Mouse (Mus musculus): ENCODE results near the gene Coro7.
A peak's percentile ranks its signal among the peaks of the same experiment; 100 is the strongest.

Coro7 gene

DNA sequence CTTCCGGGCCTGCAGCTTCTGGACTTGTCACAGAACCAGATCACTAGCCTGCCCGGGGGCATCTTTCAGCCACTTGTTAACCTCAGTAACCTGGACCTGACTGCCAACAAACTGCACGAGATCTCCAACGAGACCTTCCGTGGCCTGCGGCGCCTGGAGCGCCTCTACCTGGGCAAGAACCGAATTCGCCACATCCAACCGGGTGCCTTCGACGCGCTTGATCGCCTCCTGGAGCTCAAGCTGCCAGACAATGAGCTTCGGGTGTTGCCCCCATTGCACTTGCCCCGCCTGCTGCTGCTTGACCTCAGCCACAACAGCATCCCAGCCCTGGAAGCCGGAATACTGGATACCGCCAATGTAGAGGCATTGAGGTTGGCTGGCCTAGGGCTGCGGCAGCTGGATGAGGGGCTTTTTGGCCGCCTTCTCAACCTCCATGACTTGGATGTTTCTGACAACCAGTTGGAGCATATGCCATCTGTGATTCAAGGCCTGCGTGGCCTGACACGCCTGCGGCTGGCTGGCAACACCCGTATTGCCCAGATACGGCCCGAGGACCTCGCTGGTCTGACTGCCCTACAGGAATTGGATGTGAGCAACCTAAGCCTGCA lies 31.1 kb downstream of the Coro7 start:
- DNase-seq (ENCODE audit: low spot score): no peak

DNA sequence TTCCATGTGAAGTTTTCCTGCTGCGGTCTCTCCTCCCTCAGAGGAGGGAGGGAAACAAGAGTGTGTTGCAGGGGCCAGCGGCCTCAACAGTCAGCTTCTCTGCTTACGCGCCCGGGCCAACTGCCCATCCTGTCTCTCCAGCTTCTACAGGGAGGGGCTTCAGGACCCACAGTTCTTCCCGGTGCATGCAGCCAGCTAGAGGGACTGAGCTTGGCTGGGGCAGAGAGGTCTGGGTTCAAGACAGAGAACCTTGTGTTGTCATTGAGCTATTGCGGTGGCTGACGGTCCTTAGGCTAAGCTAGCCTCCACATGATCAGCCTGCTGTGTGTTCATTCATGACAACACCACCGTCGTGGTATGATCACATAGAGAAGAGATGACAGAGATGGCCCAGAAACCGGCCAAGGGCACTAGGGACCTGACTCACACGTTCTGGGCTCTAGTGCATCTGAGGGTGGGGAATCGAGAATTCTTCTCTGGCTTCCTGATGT lies 31.9 kb downstream of the Coro7 start:
- DNase-seq (ENCODE audit: low spot score): peak; percentile 59

DNA sequence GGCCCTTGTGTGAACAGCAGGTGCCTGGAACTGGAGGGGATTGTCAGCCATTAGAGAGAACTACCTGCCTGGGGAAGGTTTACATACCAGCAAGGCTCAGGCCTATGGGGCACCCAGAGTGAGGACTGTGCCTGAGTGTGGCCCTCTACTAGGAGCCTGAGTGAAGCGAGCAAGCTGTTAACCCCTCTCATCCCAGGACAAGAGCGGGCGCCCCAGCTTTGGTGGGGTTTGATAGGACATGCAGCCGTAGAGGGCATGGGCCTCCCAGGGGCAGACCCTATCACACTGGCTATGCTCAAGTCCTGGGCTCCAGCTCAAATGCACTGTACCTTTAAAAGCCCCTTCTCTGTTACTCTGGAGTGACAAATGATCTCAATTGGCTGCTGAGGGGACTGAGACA lies 32.7 kb downstream of the Coro7 start:
- DNase-seq (ENCODE audit: low spot score): no peak

DNA sequence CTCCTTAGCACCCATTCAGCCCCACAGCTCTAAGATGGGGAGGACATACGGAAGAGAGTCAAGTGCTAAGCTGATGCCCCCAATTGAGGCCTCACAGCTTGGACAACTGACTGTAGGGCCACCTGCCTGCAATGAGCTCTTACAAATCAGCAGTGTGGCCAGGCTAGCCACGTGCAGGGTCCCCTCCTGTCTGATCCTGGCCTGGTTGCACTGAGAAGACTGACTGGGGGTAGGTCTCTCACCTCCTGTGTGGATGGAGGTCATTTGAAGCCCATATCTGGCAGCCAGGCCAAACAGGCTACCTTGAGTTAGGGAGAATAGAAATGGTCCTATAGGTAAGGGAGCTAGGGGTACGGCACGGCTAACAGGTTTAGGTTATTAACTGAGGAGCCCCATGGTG lies 33.7 kb downstream of the Coro7 start:
- no peak for DNase-seq (ENCODE audit: low spot score)

DNA sequence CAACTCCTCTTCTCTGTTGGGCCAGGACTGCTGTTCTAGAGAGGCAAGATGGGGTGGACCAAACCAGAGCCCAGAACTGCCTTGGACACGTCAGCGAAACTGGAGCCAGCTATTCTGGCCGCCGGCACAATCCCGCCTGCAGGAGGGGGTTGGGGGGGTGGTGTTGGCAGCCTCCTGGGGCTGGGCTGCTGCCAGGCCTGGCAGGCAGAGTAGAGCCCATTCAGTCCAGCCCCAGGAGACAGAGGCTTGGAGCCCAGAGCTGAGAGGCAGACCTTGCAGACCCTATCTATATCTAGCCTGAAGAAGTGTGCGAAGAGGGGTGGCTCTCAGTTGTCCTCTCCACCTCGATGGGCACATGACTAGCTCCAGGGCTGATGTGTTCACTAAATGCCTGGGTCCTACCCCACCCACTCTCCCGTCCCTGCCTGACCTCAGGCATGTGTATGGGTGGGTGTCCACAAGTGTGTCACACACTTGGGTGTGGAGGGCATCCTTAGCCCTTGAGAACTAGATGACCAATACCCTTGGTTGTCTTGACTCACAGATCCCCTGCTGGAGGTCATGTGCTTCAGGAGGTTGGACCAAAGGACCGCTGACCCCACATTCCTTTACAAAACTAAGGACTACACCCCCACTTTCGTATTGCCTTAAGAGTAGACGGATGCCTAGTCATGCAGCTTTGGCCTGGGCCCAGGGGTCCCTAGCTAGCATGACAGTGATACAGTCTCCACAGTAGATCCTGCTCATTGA lies 35.7 kb downstream of the Coro7 start:
- peak; percentile 76 for DNase-seq (ENCODE audit: low spot score)

DNA sequence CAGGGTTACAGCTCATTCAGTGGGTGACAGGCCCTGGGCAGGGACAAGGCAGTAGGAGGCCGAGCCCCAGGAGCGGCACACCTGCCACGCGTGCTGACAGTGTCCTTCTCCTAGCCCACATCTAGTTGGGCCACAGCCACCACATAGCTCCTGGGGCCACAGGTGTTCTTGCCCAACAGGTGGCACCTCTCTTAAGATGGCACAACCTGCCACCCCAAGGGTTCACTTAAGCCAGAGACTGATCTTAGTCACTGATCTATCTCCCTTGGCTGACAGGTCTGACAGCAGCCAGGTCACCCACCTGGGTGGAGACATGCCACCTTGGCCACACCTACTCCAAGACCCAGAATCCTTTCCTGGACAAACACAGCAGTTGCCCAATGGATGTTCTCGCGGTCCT lies 36.6 kb downstream of the Coro7 start:
- DNase-seq (ENCODE audit: low spot score): no peak

DNA sequence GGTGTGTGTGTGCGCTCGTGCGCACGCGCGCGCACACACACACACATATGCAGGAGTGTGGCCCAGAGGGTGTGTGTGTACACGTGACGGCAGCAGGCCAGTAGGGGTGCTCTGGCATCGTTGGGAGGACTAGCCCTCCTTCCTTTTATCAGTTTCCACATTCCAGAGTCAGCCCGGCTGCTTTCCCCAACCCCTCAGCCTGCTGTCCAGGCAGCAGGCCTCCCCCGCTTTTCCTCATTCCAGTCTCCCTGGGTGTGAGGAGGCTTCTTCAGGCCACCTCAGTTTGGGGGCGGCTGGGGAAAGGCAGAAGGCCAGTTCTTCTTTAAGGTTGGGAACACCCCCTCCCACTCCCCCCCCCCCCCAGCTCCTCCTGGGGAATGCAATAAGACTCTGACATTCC lies 37.4 kb downstream of the Coro7 start:
- DNase-seq (ENCODE audit: low spot score): peak; percentile 81

DNA sequence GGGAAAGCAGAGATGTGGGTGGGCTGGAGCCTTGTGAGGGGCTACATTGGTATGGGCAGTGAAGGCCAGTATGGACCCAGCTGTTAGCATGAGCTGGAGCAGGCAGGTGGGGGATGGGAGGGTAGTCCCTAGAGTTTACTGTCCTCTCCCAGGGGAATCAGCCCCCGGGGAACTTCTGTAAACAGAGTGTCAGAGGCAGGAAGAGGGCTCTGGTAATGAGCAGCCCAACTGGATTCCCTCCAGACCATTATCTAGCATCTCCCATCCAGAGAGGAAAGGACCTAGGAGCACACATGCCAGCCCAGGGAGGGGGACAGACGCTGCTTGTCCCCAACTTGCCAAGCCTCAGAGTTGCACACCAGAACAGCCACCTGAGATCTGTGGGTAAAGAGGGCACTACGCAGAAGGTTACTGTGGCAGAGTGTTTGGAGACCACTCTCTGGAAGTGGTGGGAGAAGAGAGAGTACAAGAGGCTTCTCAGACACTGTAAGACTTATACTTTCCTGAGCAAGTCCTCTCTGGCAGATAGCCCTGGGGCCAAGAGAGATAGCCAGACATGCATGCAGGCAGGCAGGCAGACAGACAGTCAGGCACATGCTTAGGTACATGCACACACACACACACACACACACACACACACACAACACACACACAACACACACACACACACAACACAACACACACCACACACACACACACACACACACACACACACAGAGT lies 38.3 kb downstream of the Coro7 start:
- DNase-seq (ENCODE audit: low spot score): no peak

DNA sequence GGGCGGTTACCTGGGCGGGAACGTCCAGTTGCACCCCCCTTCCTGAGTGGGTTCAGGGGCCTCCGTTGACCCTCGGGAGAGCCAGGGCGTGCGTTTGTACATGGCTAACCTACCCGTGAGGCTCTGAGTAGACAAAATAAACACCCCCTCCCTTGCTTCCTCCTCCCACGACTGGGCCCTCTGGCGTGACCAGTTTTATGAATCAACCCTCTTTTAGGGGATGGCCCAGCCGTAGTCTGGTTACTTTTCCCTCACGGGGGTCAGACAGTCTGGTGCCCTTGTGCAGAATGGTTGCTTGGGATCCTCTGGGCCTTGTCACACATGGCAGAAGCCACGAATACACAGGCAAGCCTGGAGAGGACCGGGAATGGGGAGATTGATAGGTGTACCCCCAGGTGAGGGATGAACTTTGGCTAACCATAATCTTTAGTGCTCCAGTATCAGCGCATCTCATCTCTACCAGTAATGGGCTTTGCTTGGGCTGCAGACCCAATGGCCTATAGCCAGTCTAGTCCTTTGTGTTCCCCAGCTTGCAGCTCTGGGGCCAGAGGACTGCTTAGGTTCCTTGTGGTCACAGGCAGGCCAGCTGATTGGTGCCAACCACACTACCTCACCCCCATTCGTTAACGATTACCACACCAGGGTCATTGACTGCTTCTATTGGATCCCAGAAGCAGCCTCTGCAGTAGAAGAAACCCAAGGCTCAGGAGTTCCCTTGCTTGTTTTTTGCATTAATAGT lies 39.1 kb downstream of the Coro7 start:
- peak; percentile 64 for DNase-seq (ENCODE audit: low spot score)

DNA sequence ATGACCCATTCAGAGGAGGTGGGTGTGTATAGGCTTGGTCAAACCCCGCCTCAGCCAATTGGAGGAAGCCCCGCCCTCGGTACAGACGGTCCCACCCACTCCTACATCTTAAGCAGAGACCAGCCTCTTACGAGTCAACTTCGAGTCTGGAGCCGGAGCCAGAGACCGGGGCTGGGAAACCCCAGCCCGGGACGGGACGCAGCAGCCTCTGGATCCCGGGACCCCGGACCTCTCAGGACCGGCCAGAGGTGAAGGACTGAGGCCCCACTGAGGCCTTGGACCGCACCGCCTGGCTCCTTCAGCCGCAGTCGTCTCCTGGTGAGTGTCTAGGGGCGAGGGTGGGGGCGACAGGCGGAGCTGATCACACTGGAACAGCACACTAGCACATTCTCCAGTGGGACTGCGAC lies 39.7 kb downstream of the Coro7 start, which contains the start of the genes Vasn and Dnaja3:
TSS of gene Vasn (plus strand) at position 111 of the 407 bp plus-strand sequence.
TSS of gene Dnaja3 (plus strand) at position 159 of the 407 bp plus-strand sequence.
- DNase-seq (ENCODE audit: low spot score): peak; percentile 93

DNA sequence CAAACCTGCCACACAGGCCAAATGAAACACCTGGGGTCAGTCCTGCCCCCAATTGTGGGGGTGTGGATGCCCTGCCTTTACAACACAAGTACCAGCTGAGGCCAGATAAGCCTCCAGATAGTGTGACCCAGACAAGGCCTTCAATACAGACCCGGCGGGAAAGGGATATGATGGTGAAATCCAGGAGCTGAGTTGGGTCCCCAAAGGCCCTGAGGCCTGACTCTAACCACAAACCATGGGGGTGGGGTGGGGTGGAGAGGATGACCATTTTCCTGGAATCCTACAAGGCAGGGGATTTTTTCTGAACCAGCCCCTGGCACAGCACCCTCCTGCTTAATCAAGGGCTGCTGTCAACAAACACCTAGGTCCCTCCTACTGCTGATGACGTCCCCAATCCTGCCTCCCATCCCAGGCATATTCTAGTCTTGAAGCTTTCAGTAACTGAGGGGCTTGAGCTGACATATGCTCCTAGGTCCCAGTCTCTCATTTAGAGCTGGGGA lies 40.6 kb downstream of the Coro7 start:
- no peak for DNase-seq (ENCODE audit: low spot score)

DNA sequence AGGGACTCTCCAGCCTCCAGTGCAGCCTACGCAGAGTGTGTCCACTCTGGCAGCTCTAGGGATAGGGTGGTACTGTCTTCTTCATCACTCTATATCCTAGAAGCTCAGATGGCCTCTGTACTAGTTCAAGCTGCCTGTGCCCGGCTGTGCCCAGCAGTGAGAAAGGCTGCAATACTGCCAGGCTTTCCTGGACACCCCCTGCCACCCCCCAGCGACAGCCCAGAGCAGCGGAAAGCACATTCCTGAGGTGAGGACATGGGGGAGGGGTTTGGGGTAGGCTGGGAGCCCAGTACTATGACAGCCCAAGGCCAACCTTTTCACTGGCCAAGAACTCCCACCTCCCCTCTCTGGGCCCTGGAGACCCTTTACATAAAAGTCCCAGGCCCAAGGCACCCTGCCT lies 43.8 kb downstream of the Coro7 start:
- DNase-seq (ENCODE audit: low spot score): no peak

DNA sequence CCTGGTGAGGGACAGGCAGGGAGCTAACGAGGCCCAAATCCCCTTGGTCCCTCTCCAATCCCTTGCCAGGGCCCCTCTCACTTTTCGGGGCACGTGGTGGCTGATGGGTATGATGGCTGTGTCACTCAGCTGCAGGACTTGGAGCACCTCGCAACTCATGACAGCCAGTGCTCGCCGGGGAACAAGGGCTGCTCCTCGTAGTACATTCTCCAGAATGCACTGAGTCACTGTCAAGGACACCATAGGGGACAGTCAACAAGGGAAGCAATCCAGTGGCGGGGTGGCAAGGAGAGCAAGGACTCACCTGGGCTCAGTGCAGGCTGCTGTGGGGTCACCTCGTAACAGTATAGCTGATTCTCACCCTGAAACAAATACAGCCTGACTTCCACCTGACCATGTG lies 44.9 kb downstream of the Coro7 start:
- DNase-seq (ENCODE audit: low spot score): no peak

DNA sequence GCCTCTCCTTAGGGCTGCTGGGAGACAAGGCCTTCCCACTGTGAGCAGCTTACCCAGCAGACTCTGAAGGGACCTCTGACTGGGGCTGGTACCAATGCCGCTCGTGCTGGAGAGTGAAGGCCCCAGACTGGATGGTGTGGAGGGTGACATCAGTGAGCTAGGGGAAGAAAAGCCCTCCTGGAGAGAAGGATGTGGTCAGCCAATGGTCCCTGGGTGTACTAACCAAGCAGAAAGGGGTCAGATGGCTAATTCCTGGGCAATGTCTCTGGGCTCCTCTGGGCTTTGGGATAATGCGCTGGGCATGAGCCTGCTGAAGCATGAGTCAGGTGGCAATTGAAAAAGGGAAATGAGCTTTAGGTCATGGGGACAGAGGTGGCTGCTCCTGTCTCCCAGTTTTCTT lies 45.9 kb downstream of the Coro7 start:
- no peak for DNase-seq (ENCODE audit: low spot score)

DNA sequence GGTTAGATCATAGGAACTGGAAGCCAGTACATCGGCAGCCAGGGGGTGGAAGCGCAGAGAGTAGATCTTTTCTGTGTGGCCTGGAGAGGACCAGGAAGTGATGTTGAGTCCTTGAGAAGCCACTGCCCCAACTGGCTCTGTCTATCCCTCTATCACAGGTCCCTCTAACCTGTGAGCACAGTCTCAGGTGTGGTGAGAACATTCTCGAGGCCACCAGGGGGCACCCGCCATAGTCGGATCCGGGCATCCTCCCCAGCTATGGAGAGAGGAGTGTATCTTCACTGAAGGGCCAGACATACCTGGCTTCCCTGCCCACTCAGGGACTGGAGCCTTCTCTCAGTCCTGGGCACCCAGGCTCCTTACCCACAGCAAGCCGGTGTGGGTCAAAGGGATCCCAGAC lies 47.5 kb downstream of the Coro7 start:
- DNase-seq (ENCODE audit: low spot score): peak; percentile 73

DNA sequence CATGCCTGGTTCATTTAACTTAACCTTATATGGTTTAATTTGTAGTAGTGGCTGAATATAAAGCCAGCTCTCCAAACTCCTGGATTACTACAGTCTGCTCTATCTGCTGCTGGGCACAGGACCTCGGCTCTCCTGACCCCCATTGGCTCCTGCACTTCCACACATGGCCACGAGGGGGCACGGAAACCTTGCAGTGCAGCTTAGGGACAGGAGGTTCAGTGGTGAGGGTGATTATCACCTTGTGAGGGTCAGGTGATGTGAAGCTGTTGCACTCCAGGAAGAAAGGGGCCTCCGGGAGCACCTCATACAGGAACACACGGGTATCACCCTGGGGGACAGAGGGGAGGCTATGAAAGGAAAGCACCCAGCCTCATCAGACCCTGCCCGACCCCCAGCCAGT lies 49.6 kb downstream of the Coro7 start:
- peak; percentile 83 for DNase-seq (ENCODE audit: low spot score)

DNA sequence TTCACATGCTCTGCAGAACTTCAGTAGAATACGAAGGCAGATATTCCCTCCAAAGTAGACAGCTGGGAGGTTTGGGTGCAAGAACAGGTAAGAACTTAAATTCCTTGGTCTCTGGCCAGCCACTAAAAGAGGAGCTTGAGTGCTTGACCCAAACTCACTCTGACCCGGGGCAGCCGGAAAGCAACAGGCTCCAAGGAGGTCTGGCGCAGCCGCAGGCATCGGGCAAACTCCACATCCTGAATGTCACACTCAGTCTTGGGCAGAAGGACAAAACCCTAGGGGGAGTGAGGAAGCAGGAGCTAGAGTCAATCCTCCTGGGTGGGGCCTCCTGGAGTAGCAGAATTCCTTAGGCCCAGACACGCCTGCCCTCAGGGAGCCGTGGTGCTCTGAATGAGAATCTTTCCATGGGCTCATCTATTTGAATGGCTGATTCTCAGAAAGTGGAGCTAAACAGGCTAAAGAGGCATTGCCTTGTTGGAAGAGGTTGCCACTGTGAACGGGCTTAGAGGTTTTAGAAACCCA lies 50.6 kb downstream of the Coro7 start:
- no peak for DNase-seq (ENCODE audit: low spot score)

DNA sequence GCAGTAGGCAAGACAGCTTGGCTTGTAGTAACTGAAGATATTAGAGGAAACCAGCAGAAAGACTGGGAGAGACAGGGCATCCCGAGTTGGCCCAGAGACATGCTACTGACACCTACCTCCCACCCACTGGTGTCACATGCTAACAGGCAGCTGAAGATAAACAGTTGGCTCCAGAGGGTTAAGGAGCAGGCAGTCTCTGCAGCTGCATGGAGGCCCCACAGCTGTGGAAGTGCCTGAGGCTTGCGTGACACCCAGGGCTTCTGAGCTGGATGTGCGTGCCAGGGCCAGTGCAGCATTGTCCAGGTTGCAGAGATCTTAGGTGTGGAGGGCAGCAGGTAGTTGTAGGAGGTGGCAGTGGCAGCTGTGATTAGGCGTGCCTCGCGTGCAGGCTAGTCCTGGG lies 52.5 kb downstream of the Coro7 start:
- DNase-seq (ENCODE audit: low spot score): no peak

DNA sequence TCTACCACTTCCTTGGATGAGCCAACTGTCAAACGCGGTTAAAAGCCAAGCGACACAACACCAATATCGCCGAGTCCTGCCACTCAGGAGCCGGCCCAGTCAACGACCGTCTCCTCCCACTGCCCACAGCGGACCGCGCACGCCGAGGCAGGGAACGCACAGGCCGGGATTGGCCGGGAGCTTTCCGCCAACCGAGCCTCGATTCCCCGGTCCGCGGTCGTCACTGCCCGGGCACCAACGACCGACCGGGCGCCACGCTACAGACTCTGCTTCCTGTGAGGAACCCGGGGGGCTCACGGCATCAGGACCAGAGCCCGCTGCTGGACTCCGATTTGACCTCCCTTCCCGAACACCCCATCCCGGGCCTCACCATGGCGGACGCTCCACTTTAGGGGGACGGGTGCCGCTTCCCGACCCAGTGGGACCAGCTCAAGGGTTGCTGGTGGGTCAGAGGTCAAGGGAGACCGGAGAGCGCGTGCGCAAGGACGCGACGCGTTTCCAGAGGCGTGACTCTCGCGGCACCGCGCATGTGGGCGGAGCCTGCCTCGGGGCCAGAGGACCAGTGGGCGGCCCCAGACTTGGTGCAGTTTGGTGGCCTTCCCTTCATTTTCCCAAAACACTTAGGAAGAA lies 55.0 kb downstream of the Coro7 start, which contains the start of gene Pam16:
TSS of gene Pam16 (minus strand) at position 508 of the 630 bp plus-strand sequence.
- DNase-seq (ENCODE audit: low spot score): peak; percentile 93

DNA sequence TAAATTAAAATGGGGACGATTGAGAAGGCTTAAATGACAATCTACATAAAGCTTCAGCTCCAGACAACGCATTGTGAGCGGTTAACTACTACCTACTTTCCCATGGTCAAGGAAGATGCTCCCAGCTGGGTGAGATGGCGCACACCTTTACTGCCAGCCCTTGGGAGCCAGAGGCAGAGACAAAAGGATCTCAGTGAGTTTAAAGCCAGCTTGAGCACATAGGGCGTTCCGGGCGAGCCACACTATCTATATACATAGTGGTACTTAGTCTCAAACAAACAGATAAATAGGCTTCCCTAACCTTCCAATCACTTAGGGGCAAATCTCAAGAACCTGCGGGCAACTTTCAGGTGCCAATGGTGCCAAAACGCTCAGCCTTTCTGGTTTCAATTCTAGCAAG lies 55.5 kb downstream of the Coro7 start:
- no peak for DNase-seq (ENCODE audit: low spot score)

DNA sequence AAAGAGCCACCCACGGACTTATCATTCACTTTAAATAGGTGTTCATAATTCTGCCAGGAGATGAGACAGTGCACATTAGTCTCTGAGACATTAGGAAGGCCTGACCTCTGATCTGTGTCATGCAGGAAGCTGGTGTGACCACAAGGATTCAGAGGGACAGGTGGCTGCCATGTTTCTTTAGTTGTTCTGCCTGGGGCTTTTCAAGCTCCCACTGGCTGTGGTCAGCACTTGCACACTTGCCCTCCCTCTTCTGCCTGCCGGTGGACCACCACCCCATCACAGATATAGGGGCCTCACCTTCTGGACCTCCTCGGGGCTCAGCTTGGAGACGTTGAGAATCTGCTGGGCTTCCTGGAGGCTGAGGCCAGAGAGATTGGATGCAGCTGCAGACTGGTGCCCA lies 62.7 kb downstream of the Coro7 start:
- no peak for DNase-seq (ENCODE audit: low spot score)

All from urinary bladder, postnatal 14 days (tissue).